Mouse (Mus musculus): ENCODE results near the gene Olfr1181.
"Not testable (repeated sequence)": the region's sequence is repeated elsewhere in the genome, so short reads cannot be mapped to it uniquely, and the experiment has no call there.

Olfr1181 gene

DNA sequence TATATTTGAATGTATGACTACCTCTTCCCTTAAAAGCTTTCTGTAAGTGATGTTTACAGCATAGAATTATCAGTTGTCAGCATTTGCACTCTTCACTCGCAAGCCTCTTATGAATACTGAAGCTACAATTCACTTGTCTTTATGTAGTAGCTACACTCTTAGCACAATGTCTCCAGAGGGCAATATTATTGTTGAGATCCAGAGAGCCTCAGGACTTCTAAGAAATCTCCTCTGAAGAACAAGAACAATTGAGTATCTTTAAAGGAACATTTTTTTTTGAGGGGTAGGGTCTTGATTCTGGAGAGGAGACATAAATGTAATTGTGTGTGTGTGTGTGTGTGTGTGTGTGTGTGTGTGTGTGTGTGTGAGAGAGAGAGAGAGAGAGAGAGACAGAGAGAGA lies at the start of gene Olfr1181:
Gene Olfr1181 (minus strand): TSS at position 101 of the 400 bp plus-strand sequence.
- DNase-seq, result no peak

DNA sequence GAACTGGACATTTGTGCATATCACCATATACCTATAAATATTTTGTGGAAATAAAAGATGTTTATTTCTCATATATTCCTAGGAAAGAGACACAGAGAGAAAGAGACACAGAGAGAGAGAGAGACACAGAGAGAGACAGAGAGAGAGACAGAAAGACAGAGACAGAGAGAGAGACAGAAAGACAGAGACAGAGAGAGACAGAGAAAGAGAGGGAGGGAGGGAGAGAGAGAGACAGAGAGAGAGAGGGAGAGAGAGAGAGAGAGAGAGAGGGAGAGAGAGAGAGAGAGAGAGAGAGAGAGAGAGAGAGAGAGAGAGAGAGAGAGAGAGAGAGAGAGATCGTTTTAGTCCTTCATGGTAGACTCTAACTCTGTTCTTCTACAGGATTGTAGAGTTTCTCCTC lies 28.6 kb upstream of the Olfr1181 start, which contains the start of gene Olfr1183:
Gene Olfr1183 (plus strand): TSS at position 301 of the 400 bp plus-strand sequence.
- DNase-seq, result not testable (repeated sequence)

DNA sequence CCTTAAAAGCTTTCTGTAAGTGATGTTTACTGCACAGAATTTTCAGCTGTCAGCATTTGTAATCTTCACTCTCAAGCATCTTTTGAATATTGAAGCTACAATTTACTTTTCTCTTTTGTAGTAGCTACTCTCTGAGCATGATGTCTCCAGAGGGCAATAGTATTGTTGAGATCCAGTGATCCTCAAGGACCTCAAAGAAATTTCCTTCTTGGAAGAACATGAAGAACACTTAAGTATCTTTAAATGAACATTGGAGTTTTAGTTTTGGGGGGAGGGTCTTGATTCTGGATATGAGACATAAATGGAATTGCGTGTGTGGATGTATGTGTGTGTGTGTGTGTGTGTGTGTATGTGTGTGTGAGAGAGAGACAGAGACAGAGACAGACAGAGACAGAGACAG lies 23.1 kb upstream of the Olfr1181 start, which contains the start of gene Gm13757:
Gene Gm13757 (minus strand): TSS at position 101 of the 400 bp plus-strand sequence.
- no peak for DNase-seq

DNA sequence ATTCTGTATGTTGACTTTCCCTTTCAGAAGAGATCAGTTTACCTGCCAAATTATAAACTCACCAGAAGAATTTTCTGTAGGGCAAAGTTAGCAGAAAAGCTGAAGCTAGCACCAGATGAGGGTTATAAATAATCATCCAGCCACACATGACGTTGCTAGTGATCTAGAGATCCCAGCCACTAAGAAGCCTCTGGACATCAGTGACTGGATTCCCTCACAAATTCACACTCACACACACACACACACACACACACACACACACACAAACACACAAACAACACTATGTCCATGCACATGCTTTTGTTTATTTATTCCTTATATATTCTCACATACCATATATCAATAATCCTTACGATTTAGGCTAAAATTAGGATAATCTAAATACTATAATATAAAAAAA lies 6.9 kb downstream of the Olfr1181 start, which contains the start of gene Olfr1180:
Gene Olfr1180 (minus strand): TSS at position 101 of the 400 bp plus-strand sequence.
- no peak for DNase-seq

DNA sequence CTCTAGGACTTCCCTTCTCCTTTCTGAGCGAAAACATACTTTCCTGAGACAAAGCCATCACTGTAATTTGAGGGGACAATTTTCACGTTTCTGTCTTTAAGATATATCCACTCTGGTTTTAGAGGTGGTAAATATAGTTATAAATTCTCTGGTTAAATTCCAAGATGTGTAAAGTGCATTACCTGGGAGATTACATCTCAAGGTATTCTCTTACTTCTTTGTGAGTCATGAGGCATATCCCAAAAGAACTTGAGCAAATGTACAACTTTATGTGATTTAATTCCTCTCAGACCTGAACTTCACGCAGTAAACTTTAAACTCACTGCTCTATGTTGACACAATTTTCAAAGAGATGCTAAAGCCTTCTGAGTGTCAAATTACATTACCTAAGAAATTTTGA lies 19.6 kb downstream of the Olfr1181 start, which contains the start of gene Olfr1179:
Gene Olfr1179 (minus strand): TSS at position 101 of the 400 bp plus-strand sequence.
- DNase-seq, result no peak

DNA sequence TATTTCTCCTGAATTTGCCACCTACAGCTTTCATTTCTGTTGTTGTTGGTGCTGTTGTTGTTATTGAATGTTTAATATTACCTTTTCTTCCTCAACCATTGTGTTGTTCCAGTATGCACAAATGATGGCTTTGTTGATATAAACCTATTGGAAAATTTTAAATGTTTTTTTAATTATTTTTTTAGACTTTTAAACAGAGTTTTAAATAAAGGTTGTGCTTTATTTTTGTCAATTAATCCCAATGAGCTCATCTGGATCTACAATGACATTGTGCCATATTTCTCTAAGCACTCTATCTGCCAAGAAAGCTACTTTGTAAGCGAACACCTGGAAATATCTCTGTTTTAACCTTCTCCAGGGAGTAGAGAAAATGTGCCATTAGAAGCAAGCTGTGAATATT lies 39.2 kb downstream of the Olfr1181 start, which contains the start of gene Olfr1178:
Gene Olfr1178 (plus strand): TSS at position 301 of the 400 bp plus-strand sequence.
- DNase-seq, result no peak
